Mouse (Mus musculus): ENCODE data around the gene Gsdma3. TPM values are rescaled to one million over a fixed set of nuclear protein-coding genes. Genes with fewer than 3 reads are reported as not detected.

The Gsdma3 gene
- polyA plus RNA-seq, 2 experiments = not detected

- H3K4me2 ChIP-seq (replicated peaks; ENCODE audit: low read depth, low read length, severe bottlenecking) = no peak overlapping the region
- no peak overlapping the region for H3K4me3 ChIP-seq (replicated peaks; ENCODE audit: low read length)
- H3K9me3 ChIP-seq (ENCODE audit: control insufficient read depth, low read length) = no peaks in the 10 kb centered on the region
- H3K36me3 ChIP-seq (ENCODE audit: control insufficient read depth, insufficient read depth, low read length) = no peaks in the 10 kb centered on the region
- WGBS = 46% methylated on average over 6 of the region's 6 CpGs
- peaks cover 9% of the 10 kb centered on the region for H3K4me1 ChIP-seq (ENCODE audit: control insufficient read depth, insufficient read depth, low read length)
- H3K27ac ChIP-seq (replicated peaks; ENCODE audit: low read depth, low read length) = no peak overlapping the region
- peaks cover 8% of the 10 kb centered on the region; the same call in 1 of the 2 replicates for H3K27me3 ChIP-seq (ENCODE audit: control insufficient read depth, insufficient read depth, low read length)
- no peak for TF ChIP-seq POLR2A (IDR thresholded peaks at IDR 0.05; ENCODE audit: borderline replicate concordance, extremely low read depth, insufficient read depth, insufficient read length)
- ATAC-seq (ENCODE audit: low FRiP score, low read depth) (no peak), DNase-seq (ENCODE audit: low spot score) (peak; percentile 66)
- H3K9ac ChIP-seq (ENCODE audit: low read depth, low read length, severe bottlenecking) = no peak overlapping the region
Measured at GRCm38 (mm10) chr11:98597363-98597762, 28.8 kb upstream of the Gsdma3 start.

GRCm38 (mm10) chr11:98597991-98598390, 28.2 kb upstream of the Gsdma3 start, which contains the start of gene Lrrc3c:
Gene Lrrc3c (plus strand): TSS chr11:98598291.
- Histone ChIP-seq H3K9ac (ENCODE audit: low read depth, low read length, severe bottlenecking) (no peak within 1 kb of the TSS), H3K4me2 (replicated peaks; ENCODE audit: low read depth, low read length, severe bottlenecking) (no peak within 1 kb of the TSS), H3K9me3 (ENCODE audit: control insufficient read depth, low read length) (no peaks in the 10 kb centered on the region), H3K27ac (replicated peaks; ENCODE audit: low read depth, low read length) (no peak within 1 kb of the TSS), H3K36me3 (ENCODE audit: control insufficient read depth, insufficient read depth, low read length) (no peaks in the 10 kb centered on the region), H3K27me3 (ENCODE audit: control insufficient read depth, insufficient read depth, low read length) (peaks cover 8% of the 10 kb centered on the region; the same call in 1 of the 2 replicates), H3K4me3 (replicated peaks; ENCODE audit: low read length) (no peak within 1 kb of the TSS), H3K4me1 (ENCODE audit: control insufficient read depth, insufficient read depth, low read length) (peaks cover 9% of the 10 kb centered on the region)
- DNase-seq (ENCODE audit: low spot score) (no peak), ATAC-seq (ENCODE audit: low FRiP score, low read depth) (no peak)
- WGBS = 84% methylated on average over 8 of the region's 8 CpGs
- TF ChIP-seq POLR2A (IDR thresholded peaks at IDR 0.05; ENCODE audit: borderline replicate concordance, extremely low read depth, insufficient read depth, insufficient read length) = no peak

DNA sequence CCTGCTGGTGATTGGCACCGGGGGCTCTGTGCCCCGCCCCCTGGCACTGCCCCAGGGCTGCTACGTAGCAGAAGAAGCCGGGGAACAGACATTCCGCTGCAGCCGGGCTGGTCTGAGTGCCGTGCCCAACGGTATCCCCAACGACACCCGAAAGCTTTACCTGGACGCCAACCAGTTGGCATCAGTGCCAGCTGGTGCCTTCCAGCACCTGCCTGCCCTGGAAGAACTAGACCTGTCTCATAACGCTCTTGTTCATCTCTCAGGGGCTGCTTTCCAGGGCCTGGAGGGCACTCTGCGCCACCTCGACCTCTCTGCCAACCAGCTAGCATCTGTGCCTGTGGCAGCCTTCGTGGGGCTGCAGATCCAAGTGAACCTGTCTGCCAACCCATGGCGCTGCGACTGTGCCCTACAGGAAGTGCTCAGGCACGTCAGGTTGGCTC, 27.3 kb upstream of the Gsdma3 start:
- no peak for TF ChIP-seq POLR2A (IDR thresholded peaks at IDR 0.05; ENCODE audit: borderline replicate concordance, extremely low read depth, insufficient read depth, insufficient read length)
- H3K36me3 ChIP-seq (ENCODE audit: control insufficient read depth, insufficient read depth, low read length) = no peaks in the 10 kb centered on the region
- DNase-seq (ENCODE audit: low spot score) (no peak), ATAC-seq (ENCODE audit: low FRiP score, low read depth) (no peak)
- no peak overlapping the region for H3K9ac ChIP-seq (ENCODE audit: low read depth, low read length, severe bottlenecking)
- no peak overlapping the region for H3K27ac ChIP-seq (replicated peaks; ENCODE audit: low read depth, low read length)
- no peak overlapping the region for H3K4me3 ChIP-seq (replicated peaks; ENCODE audit: low read length)
- no peaks in the 10 kb centered on the region for H3K9me3 ChIP-seq (ENCODE audit: control insufficient read depth, low read length)
- H3K27me3 ChIP-seq (ENCODE audit: control insufficient read depth, insufficient read depth, low read length) = peaks cover 8% of the 10 kb centered on the region; the same call in 1 of the 2 replicates
- no peak overlapping the region for H3K4me2 ChIP-seq (replicated peaks; ENCODE audit: low read depth, low read length, severe bottlenecking)
- H3K4me1 ChIP-seq (ENCODE audit: control insufficient read depth, insufficient read depth, low read length) = peaks cover 9% of the 10 kb centered on the region
- 55% methylated on average over 16 of the region's 18 CpGs for WGBS

- peaks cover 9% of the 10 kb centered on the region for H3K4me1 ChIP-seq (ENCODE audit: control insufficient read depth, insufficient read depth, low read length)
- H3K9ac ChIP-seq (ENCODE audit: low read depth, low read length, severe bottlenecking) = no peak overlapping the region
- no peaks in the 10 kb centered on the region for H3K36me3 ChIP-seq (ENCODE audit: control insufficient read depth, insufficient read depth, low read length)
- no peak overlapping the region for H3K4me2 ChIP-seq (replicated peaks; ENCODE audit: low read depth, low read length, severe bottlenecking)
- TF ChIP-seq POLR2A (IDR thresholded peaks at IDR 0.05; ENCODE audit: borderline replicate concordance, extremely low read depth, insufficient read depth, insufficient read length) = no peak
- WGBS = 30% methylated on average over 18 of the region's 18 CpGs
- no peaks in the 10 kb centered on the region for H3K9me3 ChIP-seq (ENCODE audit: control insufficient read depth, low read length)
- H3K27me3 ChIP-seq (ENCODE audit: control insufficient read depth, insufficient read depth, low read length) = peaks cover 8% of the 10 kb centered on the region; the same call in 1 of the 2 replicates
- no peak for DNase-seq (ENCODE audit: low spot score)
- H3K4me3 ChIP-seq (replicated peaks; ENCODE audit: low read length) = no peak overlapping the region
- no peak for ATAC-seq (ENCODE audit: low FRiP score, low read depth)
- H3K27ac ChIP-seq (replicated peaks; ENCODE audit: low read depth, low read length) = no peak overlapping the region
Measured at GRCm38 (mm10) chr11:98599291-98599690, 26.9 kb upstream of the Gsdma3 start.

GRCm38 (mm10) chr11:98602090-98602690, 24.0 kb upstream of the Gsdma3 start:
- H3K9ac ChIP-seq (ENCODE audit: low read depth, low read length, severe bottlenecking) = no peak overlapping the region
- no peaks in the 10 kb centered on the region for H3K36me3 ChIP-seq (ENCODE audit: control insufficient read depth, insufficient read depth, low read length)
- under 1% methylated on average over 20 of the region's 20 CpGs for WGBS
- no peak for TF ChIP-seq POLR2A (IDR thresholded peaks at IDR 0.05; ENCODE audit: borderline replicate concordance, extremely low read depth, insufficient read depth, insufficient read length)
- no peak overlapping the region for H3K27ac ChIP-seq (replicated peaks; ENCODE audit: low read depth, low read length)
- no peaks in the 10 kb centered on the region for H3K9me3 ChIP-seq (ENCODE audit: control insufficient read depth, low read length)
- H3K27me3 ChIP-seq (ENCODE audit: control insufficient read depth, insufficient read depth, low read length) = peaks cover 8% of the 10 kb centered on the region; the same call in 1 of the 2 replicates
- H3K4me1 ChIP-seq (ENCODE audit: control insufficient read depth, insufficient read depth, low read length) = peaks cover 9% of the 10 kb centered on the region
- peak overlapping the region; percentile 44 for H3K4me2 ChIP-seq (replicated peaks; ENCODE audit: low read depth, low read length, severe bottlenecking)
- ATAC-seq (ENCODE audit: low FRiP score, low read depth) = 0 out of 2 replicates have a peak, but pooled peaks have one; percentile 37
- H3K4me3 ChIP-seq (replicated peaks; ENCODE audit: low read length) = peak overlapping the region; percentile 24
- DNase-seq (ENCODE audit: low spot score) = no peak

All from limb, embryonic 14.5 days (tissue).